Mouse (Mus musculus) limb, embryonic 14.5 days (tissue): ENCODE measurements at regions not wholly inside any gene's neighbourhood (a gene's known extent, or its start where the extent isn't known, plus 50 kb on each side); places are given as distances from the start of the nearest gene placed in this dataset.

Experiments
- ATAC-seq: fragments of 200-750 bp; cut with Nextera tagmentation; 2 replicates; pipeline ENCODE4 v1.8.0; 2017; ENCODE audit warnings: low read depth, moderate number of reproducible peaks, moderate TSS enrichment; ENCODE audit not compliant: low FRiP score
- DNase-seq: peaks from one replicate; pipeline ENCODE4 v3.0.0-alpha.2; 2015; ENCODE audit warnings: low spot score
- H3K27ac ChIP-seq: fragments of 300-500 bp; sonication (generic); replicated peaks from 2 replicates; pipeline ENCODE4 v1.5.1; 2014; ENCODE audit warnings: low read depth, mild to moderate bottlenecking, low read length, moderate library complexity, mixed read lengths
- H3K27me3 ChIP-seq: fragments of 300-500 bp; sonication (generic); 2 replicates; pipeline ENCODE4 v1.6.1; 2014; ENCODE audit warnings: low read length, mixed read lengths; ENCODE audit not compliant: control insufficient read depth, insufficient read depth
- H3K36me3 ChIP-seq: fragments of 300-500 bp; sonication (generic); 2 replicates; pipeline ENCODE4 v1.6.1; 2014; ENCODE audit warnings: mild to moderate bottlenecking, low read length, moderate library complexity, mixed read lengths; ENCODE audit not compliant: control insufficient read depth, insufficient read depth
- H3K4me1 ChIP-seq: fragments of 300-500 bp; sonication (generic); 2 replicates; pipeline ENCODE4 v1.6.1; 2014; ENCODE audit warnings: antibody characterized with exemption, low read length, mixed read lengths; ENCODE audit not compliant: control insufficient read depth, insufficient read depth
- H3K4me2 ChIP-seq: fragments of 300-500 bp; sonication (generic); replicated peaks from 2 replicates; pipeline ENCODE4 v1.6.1; 2014; ENCODE audit warnings: low read depth, mild to moderate bottlenecking, low read length, moderate library complexity; ENCODE audit not compliant: severe bottlenecking
- H3K4me3 ChIP-seq: fragments of 300-500 bp; sonication (generic); replicated peaks from 2 replicates; pipeline ENCODE4 v1.5.1; 2014; ENCODE audit warnings: low read length
- H3K9ac ChIP-seq: fragments of 300-500 bp; sonication (generic); 2 replicates; pipeline ENCODE4 v1.6.1; 2014; ENCODE audit warnings: mild to moderate bottlenecking, low read depth, low read length, moderate library complexity; ENCODE audit not compliant: severe bottlenecking
- H3K9me3 ChIP-seq: fragments of 300-500 bp; sonication (generic); 2 replicates; pipeline ENCODE4 v1.6.1; 2016; ENCODE audit warnings: low read length; ENCODE audit not compliant: control insufficient read depth
- POLR2A ChIP-seq: fragments of 200-500 bp; IDR thresholded peaks from 2 replicates; pipeline ENCODE4 v1.8.0; 2012; ENCODE audit warnings: inconsistent platforms, mild to moderate bottlenecking, moderate library complexity, borderline replicate concordance; ENCODE audit not compliant: insufficient read depth, insufficient read length; ENCODE audit errors: extremely low read depth
- WGBS: fragments of 180-500 bp; shearing (Covaris S2); extraction: QIAGEN DNeasy Blood & Tissue Kit; methylation state at CpG from one replicate; pipeline ENCODE4 v1.1.7; 2014; 5-methylcytosine and 5-hydroxymethylcytosine counted together

GRCm38 (mm10) chr8:92164496-92164895 is 192.9 kb upstream of the Irx5 start:
- Histone ChIP-seq H3K27ac (no peak overlapping the region), H3K4me3 (no peak overlapping the region), H3K9me3 (no peaks in the 10 kb centered on the region), H3K4me1 (peaks cover 9% of the 10 kb centered on the region; the same call in 1 of the 2 replicates), H3K4me2 (no peak overlapping the region), H3K27me3 (no peaks in the 10 kb centered on the region), H3K9ac (no peak overlapping the region), H3K36me3 (no peaks in the 10 kb centered on the region)
- no peak for TF ChIP-seq POLR2A
- ATAC-seq (no peak), DNase-seq (no peak)
- WGBS: 88% methylated on average over 4 of the region's 4 CpGs

- Histone ChIP-seq H3K36me3 (no peaks in the 10 kb centered on the region), H3K4me1 (0 out of 2 replicates have a peak, but pooled peaks cover 3% of the 10 kb centered on the region), H3K9ac (no peak overlapping the region), H3K4me2 (no peak overlapping the region), H3K27me3 (0 out of 2 replicates have a peak, but pooled peaks cover 14% of the 10 kb centered on the region), H3K27ac (no peak overlapping the region), H3K9me3 (no peaks in the 10 kb centered on the region), H3K4me3 (no peak overlapping the region)
- no peak for ATAC-seq
- 45% methylated on average over 2 of the region's 2 CpGs for WGBS
- no peak for TF ChIP-seq POLR2A
- no peak for DNase-seq
Measured at GRCm38 (mm10) chr8:92161002-92161401, 196.4 kb upstream of the Irx5 start.

GRCm38 (mm10) chr8:92158219-92158618 is 199.2 kb upstream of the Irx5 start:
- Histone ChIP-seq H3K4me2 (no peak overlapping the region), H3K9me3 (no peaks in the 10 kb centered on the region), H3K4me1 (0 out of 2 replicates have a peak, but pooled peaks cover 3% of the 10 kb centered on the region), H3K36me3 (no peaks in the 10 kb centered on the region), H3K9ac (no peak overlapping the region), H3K27me3 (0 out of 2 replicates have a peak, but pooled peaks cover 14% of the 10 kb centered on the region), H3K27ac (no peak overlapping the region), H3K4me3 (no peak overlapping the region)
- TF ChIP-seq POLR2A: no peak
- ATAC-seq (no peak), DNase-seq (no peak)
- WGBS: 23% methylated on average over 10 of the region's 10 CpGs

- no peaks in the 10 kb centered on the region for H3K9me3 ChIP-seq
- no peaks in the 10 kb centered on the region for H3K4me1 ChIP-seq
- no peak overlapping the region for H3K4me3 ChIP-seq
- no peak overlapping the region for H3K27ac ChIP-seq
- WGBS: 82% methylated on average over 5 of the region's 5 CpGs
- no peak overlapping the region for H3K9ac ChIP-seq
- no peak for TF ChIP-seq POLR2A
- DNase-seq (no peak), ATAC-seq (no peak)
- H3K36me3 ChIP-seq: no peaks in the 10 kb centered on the region
- H3K4me2 ChIP-seq: no peak overlapping the region
- 0 out of 2 replicates have a peak, but pooled peaks cover 2% of the 10 kb centered on the region for H3K27me3 ChIP-seq
Measured at GRCm38 (mm10) chr8:92152478-92152877, 204.9 kb upstream of the Irx5 start.

- no peak overlapping the region for H3K4me2 ChIP-seq
- no peak overlapping the region for H3K9ac ChIP-seq
- H3K27me3 ChIP-seq: no peaks in the 10 kb centered on the region
- TF ChIP-seq POLR2A: no peak
- no peaks in the 10 kb centered on the region; the same call in 1 of the 2 replicates for H3K9me3 ChIP-seq
- ATAC-seq: no peak
- no peaks in the 10 kb centered on the region for H3K36me3 ChIP-seq
- no peak for DNase-seq
- H3K27ac ChIP-seq: no peak overlapping the region
- no peaks in the 10 kb centered on the region for H3K4me1 ChIP-seq
- H3K4me3 ChIP-seq: no peak overlapping the region
- WGBS: 85% methylated on average over 3 of the region's 3 CpGs
Measured at GRCm38 (mm10) chr8:92147672-92148071, 209.8 kb upstream of the Irx5 start.
